Mouse (Mus musculus) small intestine, adult 2 months (tissue): Measurements from ENCODE around the gene Nek11.

Experiments used
- CTCF ChIP-seq: fragments of 200-500 bp; IDR thresholded peaks from 2 replicates; pipeline ENCODE4 v1.5.1; 2012; ENCODE audit warnings: low read depth, mild to moderate bottlenecking, control low read depth, inconsistent platforms, low read length, moderate library complexity, mixed read lengths; ENCODE audit not compliant: insufficient replicate concordance, insufficient read length; ENCODE audit errors: extremely low read depth
- POLR2A ChIP-seq: fragments of 200-500 bp; IDR thresholded peaks from 2 replicates; pipeline ENCODE4 v1.6.1; 2012; ENCODE audit warnings: low read depth, mild to moderate bottlenecking, control low read depth, inconsistent platforms, low read length, moderate library complexity

DNA sequence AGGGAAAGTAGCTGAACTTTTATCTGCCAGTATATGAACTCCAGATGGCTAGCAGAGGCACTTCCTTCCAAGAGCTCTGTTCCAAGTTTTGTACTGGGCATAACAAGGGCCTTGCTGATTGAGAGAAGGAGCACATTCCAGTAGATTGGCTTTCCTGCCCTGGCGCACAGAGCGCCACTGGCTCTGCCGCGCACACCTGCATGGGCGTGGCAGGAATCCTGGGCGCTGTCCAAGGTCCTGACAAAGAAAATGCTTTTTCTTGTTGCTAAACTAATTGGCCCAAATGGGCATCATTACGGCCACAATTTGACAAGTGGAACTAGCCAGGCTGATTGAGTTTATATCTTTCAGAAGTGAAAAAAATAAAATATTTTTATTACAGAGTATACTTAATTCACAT, 123.1 kb downstream of the Nek11 start:
- TF ChIP-seq CTCF (no peak), POLR2A (no peak)
